Mouse (Mus musculus) C2C12 (cell line): Measurements from ENCODE around the gene Tubg1.

ENCODE experiments used
- CTCF ChIP-seq: IDR thresholded peaks from one replicate; pipeline ENCODE4 v1.5.1; 2011; ENCODE audit not compliant: control insufficient read depth, insufficient read depth, insufficient read length
- MYOG ChIP-seq: IDR thresholded peaks from one replicate; pipeline ENCODE4 v1.6.1; 2011; ENCODE audit not compliant: control insufficient read depth, insufficient read length; ENCODE audit errors: extremely low read depth

DNA sequence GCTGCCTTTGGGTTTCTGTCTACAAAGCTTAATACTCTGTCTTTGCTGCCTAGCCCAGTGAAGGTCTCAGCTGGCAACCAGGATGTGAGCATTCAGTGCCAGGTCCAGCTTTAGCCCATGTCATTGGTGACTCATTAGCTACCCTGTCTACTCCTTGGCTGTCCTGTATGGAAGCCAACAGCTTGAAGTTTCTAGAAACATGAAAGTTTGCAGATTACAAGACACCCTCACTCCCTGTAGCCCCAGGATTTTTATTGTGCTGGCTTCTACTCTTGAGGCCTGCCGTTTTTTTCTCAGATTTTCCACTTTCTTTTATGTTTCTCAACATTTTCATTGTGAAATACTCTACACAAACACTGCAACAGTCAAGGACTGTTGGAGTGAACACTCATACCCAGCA lies 29.8 kb upstream of the Tubg1 start:
- TF ChIP-seq CTCF (no peak), MYOG (no peak)
